Mouse (Mus musculus): ENCODE measurements around the gene Actn1.

GRCm38 (mm10) chr12:80235295-80235694 is 24.9 kb downstream of the Actn1 start:
- TF ChIP-seq GATA1 (IDR thresholded peaks at IDR 0.05; ENCODE audit: borderline replicate concordance, low read length) (no peak), FLI1 (IDR thresholded peaks at IDR 0.05; ENCODE audit: low read length) (no peak)
